Mouse (Mus musculus): Measurements from ENCODE around the gene Naaladl2. TPM values are rescaled to one million over a fixed set of nuclear protein-coding genes. Genes with fewer than 3 reads are reported as not detected.
"Not testable (repeated sequence)": the region's sequence is repeated elsewhere in the genome, so short reads cannot be mapped to it uniquely, and the experiment has no call there.

The Naaladl2 gene
- total RNA-seq (2015; ENCODE audit: low replicate concordance) (1.8 and 2.1 TPM in 2 replicates), total RNA-seq (2017; ENCODE audit: low replicate concordance) (not detected in 2 replicates)

DNA sequence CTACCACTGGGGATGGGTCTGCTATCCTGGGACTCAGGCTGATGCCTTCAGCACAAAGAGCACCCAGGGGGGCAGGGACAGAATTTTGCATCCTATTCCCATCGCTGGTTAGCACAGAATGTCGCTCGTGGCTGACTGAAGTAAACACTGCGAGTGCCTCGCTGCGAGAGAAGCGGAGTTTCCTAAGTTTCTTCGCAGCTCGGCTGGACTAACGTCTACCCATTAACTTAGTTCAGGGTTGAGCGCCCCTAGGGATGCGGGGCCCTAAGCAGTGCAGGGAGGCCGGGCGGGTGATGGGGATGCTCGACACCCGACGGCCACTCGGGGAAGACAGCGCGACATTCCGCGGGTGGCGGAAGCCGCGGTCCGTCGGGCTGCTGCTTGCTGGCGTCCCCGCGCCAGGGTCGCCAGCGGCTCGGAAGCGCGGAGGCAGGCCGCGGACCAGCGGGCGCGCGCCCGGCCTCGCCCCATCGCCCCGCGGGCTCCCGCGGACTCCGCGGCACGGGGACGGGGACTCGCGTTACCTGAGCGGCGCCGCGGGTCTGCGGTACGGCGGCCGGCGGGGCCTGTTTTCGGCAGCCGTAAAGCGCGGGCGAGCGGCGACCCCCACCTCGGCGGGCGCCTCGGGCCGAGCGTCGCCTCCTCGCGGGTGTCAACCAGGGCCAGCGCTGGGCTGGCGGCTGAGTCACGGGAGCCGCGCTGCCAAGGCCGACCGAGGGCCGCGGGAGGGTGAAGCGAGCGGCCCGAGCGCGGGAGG lies at the start of gene Naaladl2:
Naaladl2 (minus strand) TSS at position 707 of the 757 bp plus-strand sequence.
- no peak for ATAC-seq (replicated peaks; ENCODE audit: low FRiP score, poor library complexity, severe bottlenecking)

DNA sequence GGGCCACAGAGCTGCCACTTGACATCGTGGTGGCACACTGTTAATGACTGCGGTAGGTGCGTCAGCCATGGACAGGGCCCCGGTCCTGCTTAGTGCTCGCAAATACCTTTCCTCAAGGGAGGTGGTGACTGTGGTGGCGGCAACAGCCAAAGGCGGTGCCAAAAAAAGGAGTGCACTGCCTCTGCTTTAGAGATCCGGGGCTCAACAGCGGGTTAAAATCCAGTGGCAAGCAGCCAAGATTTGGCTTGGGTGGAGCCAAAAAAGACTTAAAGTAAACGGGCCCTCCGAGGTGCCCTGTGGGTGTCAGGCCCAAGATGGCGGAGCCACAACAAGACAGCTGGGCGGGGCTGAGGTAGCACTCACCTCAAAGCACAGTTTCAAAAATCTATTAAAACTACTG lies 7.7 kb upstream of the Naaladl2 start:
- no peak for ATAC-seq (replicated peaks; ENCODE audit: low FRiP score, poor library complexity, severe bottlenecking)

GRCm38 (mm10) chr3:25147271-25147670 lies 3.2 kb upstream of the Naaladl2 start:
- ATAC-seq (replicated peaks; ENCODE audit: low FRiP score, poor library complexity, severe bottlenecking): no peak

GRCm38 (mm10) chr3:25144961-25145697 lies 1.1 kb upstream of the Naaladl2 start:
- no peak for ATAC-seq (replicated peaks; ENCODE audit: low FRiP score, poor library complexity, severe bottlenecking)

DNA sequence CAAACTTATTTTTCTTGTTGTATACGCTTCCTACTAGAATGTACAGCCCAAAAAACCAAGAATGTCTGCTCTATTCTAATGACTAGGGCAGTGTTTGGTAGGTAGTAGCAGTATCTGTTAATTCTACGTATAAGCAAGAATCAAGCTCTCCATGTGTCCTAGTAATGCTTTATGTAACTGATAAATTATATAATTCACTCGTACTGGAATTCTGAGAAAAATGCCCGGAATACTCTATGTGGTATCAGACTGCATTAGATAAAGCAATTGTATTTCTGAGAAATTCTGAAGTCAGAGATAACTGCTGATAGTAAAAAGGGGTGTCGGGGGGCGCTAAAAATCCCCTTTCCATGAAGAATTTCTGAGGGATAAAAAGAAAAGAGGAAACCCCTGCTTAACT lies 950 bp downstream of the Naaladl2 start:
- no peak for ATAC-seq (replicated peaks; ENCODE audit: low FRiP score, poor library complexity, severe bottlenecking)

DNA sequence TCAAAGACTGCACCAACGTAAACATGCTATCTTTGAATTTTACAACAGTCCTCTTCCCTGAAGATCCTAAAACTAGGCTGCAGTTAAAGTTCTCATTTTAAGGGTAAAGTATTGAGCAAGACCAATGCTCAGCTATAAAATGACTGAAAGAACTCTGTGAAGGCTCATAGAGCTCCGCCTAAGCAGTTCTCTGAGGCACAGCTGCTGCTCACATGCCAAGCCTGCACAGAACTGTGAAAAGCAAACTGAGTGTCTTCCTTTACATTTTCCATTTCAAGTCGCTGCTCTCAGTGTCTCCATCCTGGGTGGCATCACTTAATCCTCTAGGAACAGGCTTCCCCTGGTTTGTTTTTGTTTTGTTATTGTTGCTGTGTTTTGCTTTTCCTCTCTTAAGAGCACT lies 12.2 kb downstream of the Naaladl2 start:
- ATAC-seq (replicated peaks; ENCODE audit: low FRiP score, poor library complexity, severe bottlenecking): no peak

GRCm38 (mm10) chr3:25127864-25128263 lies 16.2 kb downstream of the Naaladl2 start:
- no peak for ATAC-seq (replicated peaks; ENCODE audit: low FRiP score, poor library complexity, severe bottlenecking)

- no peak for ATAC-seq (replicated peaks; ENCODE audit: low FRiP score, poor library complexity, severe bottlenecking)
Observed at GRCm38 (mm10) chr3:25124919-25125846, 18.9 kb downstream of the Naaladl2 start.

- no peak for ATAC-seq (replicated peaks; ENCODE audit: low FRiP score, poor library complexity, severe bottlenecking)
Observed at GRCm38 (mm10) chr3:25113107-25113506, 31.0 kb downstream of the Naaladl2 start.

DNA sequence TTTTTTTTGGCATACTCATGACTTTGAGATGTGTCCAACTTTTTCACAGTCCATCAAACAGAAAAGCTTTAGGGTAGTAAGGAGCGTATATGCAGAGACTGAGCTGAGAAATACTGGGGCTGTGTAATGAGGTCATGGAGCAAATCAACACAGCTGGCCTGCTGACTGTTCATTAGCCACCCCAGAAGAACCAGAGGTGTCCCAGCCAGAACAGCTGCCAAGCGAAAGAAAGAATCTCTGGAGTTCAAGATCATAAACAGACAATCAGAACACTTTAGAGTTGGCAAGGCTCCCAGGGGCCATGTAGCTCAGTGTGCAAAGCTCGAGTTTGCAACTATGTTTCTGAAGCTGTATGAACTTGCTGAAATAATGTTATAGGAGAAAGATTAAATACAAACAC lies 35.1 kb downstream of the Naaladl2 start:
- ATAC-seq (replicated peaks; ENCODE audit: low FRiP score, poor library complexity, severe bottlenecking): no peak

DNA sequence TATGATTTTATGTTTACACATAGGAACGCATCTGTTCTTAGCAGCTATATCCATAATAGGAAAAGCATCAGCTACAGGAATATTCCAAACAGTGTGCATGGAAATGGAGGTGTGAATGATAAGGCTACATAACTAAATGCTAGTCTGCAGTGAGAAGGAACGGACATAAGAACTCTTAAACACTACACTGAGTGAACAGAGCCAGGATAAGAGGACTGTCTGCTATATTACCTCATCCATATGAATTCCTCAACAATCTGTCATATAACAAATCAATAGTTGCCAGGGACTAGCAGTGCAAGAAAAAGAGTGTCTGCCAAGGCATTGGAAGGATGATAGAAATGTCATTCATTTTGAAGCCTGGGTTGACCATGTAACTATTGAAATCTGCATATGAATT lies 51.1 kb downstream of the Naaladl2 start:
- no peak for ATAC-seq (replicated peaks; ENCODE audit: low FRiP score, poor library complexity, severe bottlenecking)

GRCm38 (mm10) chr3:25075785-25076184 lies 68.3 kb downstream of the Naaladl2 start:
- ATAC-seq (replicated peaks; ENCODE audit: low FRiP score, poor library complexity, severe bottlenecking): no peak

GRCm38 (mm10) chr3:25074266-25074665 lies 69.8 kb downstream of the Naaladl2 start:
- ATAC-seq (replicated peaks; ENCODE audit: low FRiP score, poor library complexity, severe bottlenecking): no peak

DNA sequence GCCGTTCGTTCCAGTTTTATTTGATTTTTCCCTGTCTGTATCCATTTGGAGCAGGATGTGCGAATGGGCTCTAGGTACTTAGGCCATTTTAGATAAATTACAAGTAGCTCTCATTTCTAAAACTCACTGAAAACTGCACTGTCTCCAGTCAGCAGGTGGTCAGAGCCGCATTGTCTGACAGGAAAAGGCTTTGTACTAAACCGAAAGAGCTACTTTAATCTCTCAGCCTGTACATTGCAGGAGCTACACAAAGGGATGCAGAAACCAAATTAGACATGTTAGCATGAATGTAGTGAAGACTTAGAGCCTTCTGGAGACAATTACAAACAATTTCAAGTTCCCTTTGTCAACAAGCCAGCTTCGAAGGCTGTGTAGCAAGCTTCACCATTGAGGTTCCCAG lies 70.2 kb downstream of the Naaladl2 start:
- no peak for ATAC-seq (replicated peaks; ENCODE audit: low FRiP score, poor library complexity, severe bottlenecking)

DNA sequence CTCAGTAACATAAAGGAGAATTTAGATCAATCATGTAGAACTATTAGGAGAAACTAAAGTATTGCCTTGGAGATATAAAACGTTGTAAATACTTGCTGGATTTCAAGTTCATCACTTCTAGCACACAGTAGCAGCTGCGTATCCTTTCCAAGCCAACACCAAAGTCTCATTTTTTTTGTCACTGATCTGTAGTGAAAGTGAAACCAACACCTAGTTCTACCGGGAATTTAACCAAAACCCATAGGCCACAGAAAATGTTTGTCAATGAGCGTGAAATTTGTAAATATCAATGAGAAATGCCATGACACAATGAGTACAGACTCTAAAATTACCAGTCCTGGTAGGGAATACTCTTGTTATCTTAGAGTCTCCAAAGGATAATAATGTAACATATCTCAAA lies 80.8 kb downstream of the Naaladl2 start:
- no peak for ATAC-seq (replicated peaks; ENCODE audit: low FRiP score, poor library complexity, severe bottlenecking)

- no peak for ATAC-seq (replicated peaks; ENCODE audit: low FRiP score, poor library complexity, severe bottlenecking)
Observed at GRCm38 (mm10) chr3:25052975-25053374, 91.1 kb downstream of the Naaladl2 start.

GRCm38 (mm10) chr3:25019972-25020371 lies 124.1 kb downstream of the Naaladl2 start:
- no peak for ATAC-seq (replicated peaks; ENCODE audit: low FRiP score, poor library complexity, severe bottlenecking)

DNA sequence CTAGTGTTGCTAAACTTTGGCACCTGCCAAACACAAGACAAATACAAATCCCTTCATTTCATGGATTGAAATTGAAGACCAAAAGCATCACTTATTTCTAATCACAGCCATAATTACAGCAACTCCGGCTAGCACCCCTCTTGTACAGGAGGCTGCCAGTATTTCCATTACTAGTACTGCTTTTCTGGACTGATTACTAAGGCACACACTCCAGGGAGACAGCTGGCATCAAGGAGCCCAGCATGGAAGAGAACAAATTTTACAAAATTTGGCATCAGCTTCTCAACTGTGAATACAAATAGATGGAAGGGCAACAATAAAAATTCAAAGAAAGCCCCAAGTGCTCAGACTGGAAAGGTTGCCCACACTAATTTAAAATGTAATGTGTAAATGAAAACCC lies 133.3 kb downstream of the Naaladl2 start:
- no peak for ATAC-seq (replicated peaks; ENCODE audit: low FRiP score, poor library complexity, severe bottlenecking)

- not testable (repeated sequence) for ATAC-seq (replicated peaks; ENCODE audit: low FRiP score, poor library complexity, severe bottlenecking)
Observed at GRCm38 (mm10) chr3:25006802-25007201, 137.3 kb downstream of the Naaladl2 start.

GRCm38 (mm10) chr3:24992577-24992976 lies 151.5 kb downstream of the Naaladl2 start:
- ATAC-seq (replicated peaks; ENCODE audit: low FRiP score, poor library complexity, severe bottlenecking): no peak

All from erythroid progenitor cell, adult 5-6 weeks (primary cell).